Mouse (Mus musculus): ENCODE measurements around the gene Dennd6b. TPM values are rescaled to one million over a fixed set of nuclear protein-coding genes. Genes with fewer than 3 reads are reported as not detected.

Gene Dennd6b
- total RNA-seq, 2 experiments from 2014 or later, result 52.2 to 53.9 TPM

DNA sequence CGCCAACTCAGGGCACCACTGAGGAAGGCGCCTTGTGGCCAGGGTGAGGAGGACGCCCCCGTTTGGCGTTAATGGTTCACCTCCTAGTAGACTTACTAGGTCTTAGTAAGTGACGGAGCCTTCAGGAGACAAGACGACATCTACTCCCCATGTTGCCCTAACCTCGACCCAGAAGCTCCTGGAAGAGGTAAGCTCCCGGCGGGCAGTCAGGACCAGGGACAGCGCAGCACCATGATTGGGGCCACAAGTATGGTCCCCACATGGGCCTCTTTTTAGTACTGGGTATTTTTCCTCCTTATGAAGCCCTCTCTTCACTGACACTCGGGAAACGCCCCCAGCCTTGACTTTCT is 46.3 kb downstream of the Dennd6b start:
- no peak; the same call in 1 of the 2 replicates for TF ChIP-seq CTCF (IDR thresholded peaks at IDR 0.05)
- no peak for DNase-seq (ENCODE audit: extremely low spot score in 1 of 2, low spot score in 2 of 2)
- intact Hi-C loops (cut with DNase I), result no loop called here
- Histone ChIP-seq H3K27ac (peak overlapping the region; percentile 92; the same call in 1 of the 2 replicates), H3K4me3 (peak overlapping the region; percentile 88)

DNA sequence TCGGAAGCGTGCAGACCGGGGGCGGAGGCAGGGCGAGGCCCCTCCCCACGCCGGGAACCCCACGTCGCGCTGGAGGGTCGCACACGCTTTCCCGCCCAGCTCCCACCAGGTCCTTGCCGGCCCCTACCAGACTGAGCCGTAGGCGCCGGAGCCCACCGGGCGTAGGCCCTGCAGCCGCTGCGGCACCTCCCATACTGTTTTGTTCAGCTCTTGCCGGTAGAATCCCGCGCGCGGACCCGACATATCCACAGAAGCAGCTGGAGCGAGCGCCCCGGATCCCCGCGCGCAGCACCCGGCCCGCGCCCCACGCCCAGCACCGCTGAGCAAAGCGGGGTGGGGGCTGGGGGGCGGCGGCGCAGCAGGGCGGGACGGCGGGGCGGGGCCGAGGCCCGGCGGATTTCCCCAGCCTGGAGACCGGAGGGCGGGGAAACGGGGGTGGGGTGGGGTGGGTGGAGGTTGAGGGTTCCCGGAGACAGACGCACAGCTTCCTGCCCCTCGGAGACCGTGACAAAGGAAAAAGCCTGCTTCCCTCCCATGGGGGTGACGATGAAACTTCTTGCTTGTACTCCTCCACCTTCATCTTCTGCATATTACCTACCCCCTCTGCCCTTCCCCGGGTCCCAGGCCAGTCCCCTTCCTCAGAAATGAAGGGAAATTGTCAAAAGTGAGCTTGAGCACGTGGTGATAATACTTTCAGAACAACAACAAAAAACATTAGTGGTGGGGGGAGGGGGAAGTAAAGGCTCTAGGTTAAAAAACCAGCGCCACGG is 46.8 kb downstream of the Dennd6b start, which contains the start of gene Mapk11:
Gene Mapk11 (minus strand): TSS at position 358 of the 770 bp plus-strand sequence.
- intact Hi-C loops (cut with DNase I), result loop anchor here (5.0 kb wide), 1 partner anchor 63 kb away; the partner anchor contains the start of gene Ppp6r2

GRCm38 (mm10) chr15:89148496-89149270 is 47.6 kb downstream of the Dennd6b start:
- peak in 1 of 2 experiments; percentile 33 for DNase-seq (ENCODE audit: extremely low spot score in 1 of 2, low spot score in 2 of 2)
- TF ChIP-seq CTCF (IDR thresholded peaks at IDR 0.05), result no peak
- intact Hi-C loops (cut with DNase I), result loop anchor here (5.0 kb wide), 1 partner anchor 64 kb away; the partner anchor contains the start of gene Ppp6r2

More for the DNA sequence above, 46.8 kb downstream of the Dennd6b start, which contains the start of gene Mapk11:
- peak; percentile 53 to 57 for DNase-seq (ENCODE audit: extremely low spot score in 1 of 2, low spot score in 2 of 2)
- peak within 1 kb of the TSS; percentile 88 for H3K4me3 ChIP-seq
- no peak for TF ChIP-seq CTCF (IDR thresholded peaks at IDR 0.05)
- peak within 1 kb of the TSS; percentile 92 for H3K27ac ChIP-seq

DNA sequence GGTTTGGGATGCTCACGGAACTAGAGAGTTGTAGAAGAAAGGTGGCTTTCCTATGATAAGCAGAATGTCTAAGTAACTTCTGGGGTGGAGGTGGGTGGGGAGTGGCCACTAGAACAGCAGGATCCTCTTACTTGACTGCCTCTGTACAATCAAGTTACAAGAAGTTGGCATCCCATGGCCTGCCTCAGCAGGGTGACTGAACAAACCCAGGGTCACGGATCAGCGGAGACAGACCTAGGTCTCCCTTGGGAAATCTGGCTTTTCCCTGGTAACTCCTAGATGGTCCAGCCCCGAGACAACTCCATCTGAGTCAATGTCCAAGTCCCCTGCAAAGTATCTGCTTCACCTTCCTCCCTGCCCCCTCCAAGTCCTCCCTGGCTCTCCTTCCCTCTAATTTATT is 48.4 kb downstream of the Dennd6b start:
- TF ChIP-seq CTCF (IDR thresholded peaks at IDR 0.05), result no peak

More at GRCm38 (mm10) chr15:89148496-89149270, 47.6 kb downstream of the Dennd6b start:
- Histone ChIP-seq H3K27ac (peak overlapping the region; percentile 92), H3K4me3 (peak overlapping the region; percentile 88)

DNA sequence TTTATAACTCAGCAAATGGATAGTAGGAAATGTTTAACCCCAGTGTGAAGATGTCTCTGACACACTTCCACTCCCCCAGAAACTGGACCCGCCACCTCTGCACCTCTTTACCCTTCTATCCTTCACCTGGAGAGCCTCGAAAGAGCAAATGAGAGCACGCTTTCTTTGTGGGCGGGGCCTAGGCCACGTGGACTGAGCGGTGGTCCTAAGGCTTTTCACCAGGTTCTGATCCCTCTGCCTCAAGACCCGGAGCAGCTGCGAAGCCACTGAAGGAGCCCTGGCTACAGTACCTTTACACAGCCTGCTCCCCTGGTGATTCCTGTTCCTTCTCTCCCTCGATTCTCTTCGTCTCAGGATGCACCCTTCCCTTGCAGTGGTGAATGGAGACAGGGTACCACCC is 48.8 kb downstream of the Dennd6b start:
- intact Hi-C loops (cut with DNase I), result loop anchor here (1.0 to 5.0 kb wide), 2 partner anchors 49 to 65 kb away; partner anchors contain the start of genes Dennd6b and Ppp6r2
- peak overlapping the region; percentile 88 for H3K4me3 ChIP-seq
- no peak for TF ChIP-seq CTCF (IDR thresholded peaks at IDR 0.05)
- DNase-seq (ENCODE audit: extremely low spot score in 1 of 2, low spot score in 2 of 2), result no peak
- peak overlapping the region; percentile 74 for H3K27ac ChIP-seq

More for the DNA sequence above, 48.4 kb downstream of the Dennd6b start:
- H3K27ac ChIP-seq, result peak overlapping the region; percentile 92
- intact Hi-C loops (cut with DNase I), result loop anchor here (1.0 to 5.0 kb wide), 2 partner anchors 48 to 64 kb away; partner anchors contain the start of genes Dennd6b and Ppp6r2
- DNase-seq (ENCODE audit: extremely low spot score in 1 of 2, low spot score in 2 of 2), result no peak
- H3K4me3 ChIP-seq, result peak overlapping the region; percentile 88

GRCm38 (mm10) chr15:89147024-89147423 is 49.3 kb downstream of the Dennd6b start:
- peak; percentile 62 to 65 for DNase-seq (ENCODE audit: extremely low spot score in 1 of 2, low spot score in 2 of 2)
- intact Hi-C loops (cut with DNase I), result loop anchor here (1.0 to 5.0 kb wide), 2 partner anchors 49 to 65 kb away; partner anchors contain the start of genes Dennd6b and Ppp6r2
- Histone ChIP-seq H3K27ac (peak overlapping the region; percentile 74), H3K4me3 (peak overlapping the region; percentile 88)
- TF ChIP-seq CTCF (IDR thresholded peaks at IDR 0.05), result no peak

GRCm38 (mm10) chr15:89146537-89146936 is 49.8 kb downstream of the Dennd6b start:
- peak overlapping the region; percentile 74; the same call in 1 of the 2 replicates for H3K27ac ChIP-seq
- peak; percentile 67 to 77 for DNase-seq (ENCODE audit: extremely low spot score in 1 of 2, low spot score in 2 of 2)
- intact Hi-C loops (cut with DNase I), result loop anchor here (5.0 kb wide), 1 partner anchor 66 kb away; the partner anchor contains the start of gene Ppp6r2
- H3K4me3 ChIP-seq, result peak overlapping the region; percentile 88
- TF ChIP-seq CTCF (IDR thresholded peaks at IDR 0.05), result no peak

- no peak for TF ChIP-seq CTCF (IDR thresholded peaks at IDR 0.05)
- Histone ChIP-seq H3K4me3 (peak overlapping the region; percentile 88; the same call in 1 of the 2 replicates), H3K27ac (peak overlapping the region; percentile 74; the same call in 1 of the 2 replicates)
- no peak for DNase-seq (ENCODE audit: extremely low spot score in 1 of 2, low spot score in 2 of 2)
- intact Hi-C loops (cut with DNase I), result loop anchor here (5.0 kb wide), 1 partner anchor 66 kb away; the partner anchor contains the start of gene Ppp6r2
These were observed 50.4 kb downstream of the Dennd6b start for GRCm38 (mm10) chr15:89145813-89146350.

- no peak for DNase-seq (ENCODE audit: extremely low spot score in 1 of 2, low spot score in 2 of 2)
- no peak for TF ChIP-seq CTCF (IDR thresholded peaks at IDR 0.05)
- intact Hi-C loops (cut with DNase I), result loop anchor here (5.0 kb wide), 1 partner anchor 67 kb away; the partner anchor contains the start of gene Ppp6r2
- no peak overlapping the region for H3K27ac ChIP-seq
- no peak overlapping the region for H3K4me3 ChIP-seq
These were observed 51.3 kb downstream of the Dennd6b start for GRCm38 (mm10) chr15:89144965-89145364.

GRCm38 (mm10) chr15:89143134-89143533 is 53.2 kb downstream of the Dennd6b start:
- Histone ChIP-seq H3K4me3 (no peak overlapping the region), H3K27ac (no peak overlapping the region)
- intact Hi-C loops (cut with DNase I), result no loop called here
- no peak for DNase-seq (ENCODE audit: extremely low spot score in 1 of 2, low spot score in 2 of 2)
- TF ChIP-seq CTCF (IDR thresholded peaks at IDR 0.05), result no peak

- no peak for DNase-seq (ENCODE audit: extremely low spot score in 1 of 2, low spot score in 2 of 2)
- intact Hi-C loops (cut with DNase I), result no loop called here
- no peak overlapping the region for H3K4me3 ChIP-seq
- TF ChIP-seq CTCF (IDR thresholded peaks at IDR 0.05), result no peak
- no peak overlapping the region for H3K27ac ChIP-seq
These were observed 54.4 kb downstream of the Dennd6b start for GRCm38 (mm10) chr15:89141905-89142304.
